Mouse (Mus musculus) hindbrain, embryonic 11.5 days (tissue): ENCODE measurements around the gene Sprr2h. TPM values are rescaled to one million over a fixed set of nuclear protein-coding genes. Genes with fewer than 3 reads are reported as not detected.

Source experiments
- ATAC-seq: fragments of 200-750 bp; cut with Nextera tagmentation; 2 replicates; pipeline ENCODE4 v1.8.0; 2017; ENCODE audit warnings: mild to moderate bottlenecking, moderate TSS enrichment, moderate library complexity; ENCODE audit not compliant: low FRiP score
- DNase-seq: peaks from one replicate; pipeline ENCODE4 v3.0.0-alpha.2; 2015; ENCODE audit warnings: low spot score
- H3K27ac ChIP-seq: fragments of 300-500 bp; sonication (generic); 2 replicates; pipeline ENCODE4 v1.5.1; 2014; ENCODE audit warnings: mild to moderate bottlenecking, low read depth, low read length
- H3K27me3 ChIP-seq: fragments of 300-500 bp; sonication (generic); 2 replicates; pipeline ENCODE4 v1.6.1; 2014; ENCODE audit warnings: mild to moderate bottlenecking, low read length, moderate library complexity, mixed read lengths; ENCODE audit not compliant: control insufficient read depth, insufficient read depth
- H3K36me3 ChIP-seq: fragments of 300-500 bp; sonication (generic); 2 replicates; pipeline ENCODE4 v1.6.1; 2014; ENCODE audit warnings: mild to moderate bottlenecking, low read length, moderate library complexity, mixed read lengths; ENCODE audit not compliant: control insufficient read depth, insufficient read depth
- H3K4me1 ChIP-seq: fragments of 300-500 bp; sonication (generic); replicated peaks from 2 replicates; pipeline ENCODE4 v1.6.1; 2014; ENCODE audit warnings: low read length, mixed read lengths; ENCODE audit not compliant: control insufficient read depth, insufficient read depth
- H3K4me2 ChIP-seq: fragments of 300-500 bp; sonication (generic); replicated peaks from 2 replicates; pipeline ENCODE4 v1.6.1; 2014; ENCODE audit warnings: mild to moderate bottlenecking, low read depth, low read length
- H3K4me3 ChIP-seq: fragments of 300-500 bp; sonication (generic); 2 replicates; pipeline ENCODE4 v1.5.1; 2014; ENCODE audit warnings: low read depth, low read length
- H3K9ac ChIP-seq: fragments of 300-500 bp; sonication (generic); 2 replicates; pipeline ENCODE4 v1.6.1; 2014; ENCODE audit warnings: low read depth, low read length
- H3K9me3 ChIP-seq: fragments of 300-500 bp; sonication (generic); 2 replicates; pipeline ENCODE4 v1.6.1; 2016; ENCODE audit warnings: low read length; ENCODE audit not compliant: control insufficient read depth
- WGBS: fragments of 180-500 bp; shearing (Covaris S2); extraction: QIAGEN DNeasy Blood & Tissue Kit; methylation state at CpG from one replicate; pipeline ENCODE4 v1.1.7; 2014; 5-methylcytosine and 5-hydroxymethylcytosine counted together
- polyA plus RNA-seq: library from polyadenylated mRNA; unstranded; fragments of >200 nt; fragmentation: Nextera tagmentation; extraction: Ambion mirVana; gene quantifications from 2 replicates; pipeline ENCODE4 v1.2.1, GENCODE M21; 2014

The Sprr2h gene
- not detected in 2 replicates for polyA plus RNA-seq

GRCm38 (mm10) chr3:92385385-92385784, at the start of gene Sprr2h:
Gene Sprr2h (plus strand): TSS chr3:92385685.
- DNase-seq = no peak
- Histone ChIP-seq H3K9me3 (no peaks in the 10 kb centered on the region), H3K4me3 (no peak within 1 kb of the TSS), H3K27ac (no peak within 1 kb of the TSS), H3K36me3 (no peaks in the 10 kb centered on the region), H3K9ac (no peak within 1 kb of the TSS), H3K4me1 (no peaks in the 10 kb centered on the region), H3K4me2 (no peak within 1 kb of the TSS), H3K27me3 (no peaks in the 10 kb centered on the region)
- no peak for ATAC-seq
- 85% methylated on average over 1 of the region's 1 CpGs for WGBS

GRCm38 (mm10) chr3:92336278-92336677, 49.2 kb upstream of the Sprr2h start:
- no peak overlapping the region for H3K9ac ChIP-seq
- no peaks in the 10 kb centered on the region for H3K9me3 ChIP-seq
- H3K36me3 ChIP-seq = no peaks in the 10 kb centered on the region
- WGBS = 91% methylated on average over 1 of the region's 1 CpGs
- no peak overlapping the region for H3K27ac ChIP-seq
- DNase-seq (no peak), ATAC-seq (no peak)
- H3K4me1 ChIP-seq = no peaks in the 10 kb centered on the region
- no peak overlapping the region for H3K4me2 ChIP-seq
- H3K4me3 ChIP-seq = no peak overlapping the region
- H3K27me3 ChIP-seq = no peaks in the 10 kb centered on the region

GRCm38 (mm10) chr3:92338840-92339239, 46.6 kb upstream of the Sprr2h start, which contains the start of gene Sprr2d:
Gene Sprr2d (plus strand): TSS chr3:92339140.
- H3K4me3 ChIP-seq = no peak within 1 kb of the TSS
- no peaks in the 10 kb centered on the region for H3K27me3 ChIP-seq
- H3K9me3 ChIP-seq = no peaks in the 10 kb centered on the region
- 92% methylated on average over 5 of the region's 5 CpGs for WGBS
- no peak for ATAC-seq
- H3K27ac ChIP-seq = no peak within 1 kb of the TSS
- no peak within 1 kb of the TSS for H3K9ac ChIP-seq
- H3K36me3 ChIP-seq = no peaks in the 10 kb centered on the region
- H3K4me1 ChIP-seq = no peaks in the 10 kb centered on the region
- DNase-seq = no peak
- no peak within 1 kb of the TSS for H3K4me2 ChIP-seq

GRCm38 (mm10) chr3:92351843-92352242, 33.6 kb upstream of the Sprr2h start, which contains the start of gene Sprr2e:
Gene Sprr2e (plus strand): TSS chr3:92352143.
- no peaks in the 10 kb centered on the region for H3K9me3 ChIP-seq
- no peaks in the 10 kb centered on the region for H3K4me1 ChIP-seq
- WGBS = 94% methylated on average over 2 of the region's 2 CpGs
- no peak within 1 kb of the TSS for H3K4me2 ChIP-seq
- H3K27ac ChIP-seq = no peak within 1 kb of the TSS
- no peak within 1 kb of the TSS for H3K9ac ChIP-seq
- no peaks in the 10 kb centered on the region for H3K27me3 ChIP-seq
- no peak within 1 kb of the TSS for H3K4me3 ChIP-seq
- H3K36me3 ChIP-seq = no peaks in the 10 kb centered on the region
- DNase-seq (no peak), ATAC-seq (no peak)

- Histone ChIP-seq H3K4me1 (no peaks in the 10 kb centered on the region), H3K27ac (no peak overlapping the region), H3K9me3 (no peaks in the 10 kb centered on the region), H3K4me3 (no peak overlapping the region), H3K27me3 (no peaks in the 10 kb centered on the region), H3K36me3 (no peaks in the 10 kb centered on the region), H3K9ac (no peak overlapping the region), H3K4me2 (no peak overlapping the region)
- no peak for DNase-seq
- ATAC-seq = no peak
Measured at GRCm38 (mm10) chr3:92361619-92362018, 23.9 kb upstream of the Sprr2h start.

GRCm38 (mm10) chr3:92364887-92365286, 20.6 kb upstream of the Sprr2h start, which contains the start of gene Sprr2f:
Gene Sprr2f (plus strand): TSS chr3:92365187.
- no peaks in the 10 kb centered on the region for H3K4me1 ChIP-seq
- no peak within 1 kb of the TSS for H3K27ac ChIP-seq
- no peak within 1 kb of the TSS for H3K4me2 ChIP-seq
- 74% methylated on average over 3 of the region's 3 CpGs for WGBS
- H3K36me3 ChIP-seq = no peaks in the 10 kb centered on the region
- no peaks in the 10 kb centered on the region for H3K9me3 ChIP-seq
- no peaks in the 10 kb centered on the region for H3K27me3 ChIP-seq
- ATAC-seq (no peak), DNase-seq (no peak)
- H3K4me3 ChIP-seq = no peak within 1 kb of the TSS
- H3K9ac ChIP-seq = no peak within 1 kb of the TSS

GRCm38 (mm10) chr3:92373613-92374012, 11.9 kb upstream of the Sprr2h start:
- H3K27ac ChIP-seq = no peak overlapping the region
- H3K9ac ChIP-seq = no peak overlapping the region
- H3K4me2 ChIP-seq = no peak overlapping the region
- no peaks in the 10 kb centered on the region for H3K36me3 ChIP-seq
- no peaks in the 10 kb centered on the region for H3K27me3 ChIP-seq
- no peaks in the 10 kb centered on the region for H3K4me1 ChIP-seq
- WGBS = 77% methylated on average over 2 of the region's 2 CpGs
- H3K4me3 ChIP-seq = no peak overlapping the region
- no peak for DNase-seq
- no peak for ATAC-seq
- H3K9me3 ChIP-seq = no peaks in the 10 kb centered on the region

- no peak overlapping the region for H3K4me3 ChIP-seq
- no peak for DNase-seq
Measured at GRCm38 (mm10) chr3:92394301-92394700, 8.8 kb downstream of the Sprr2h start.

GRCm38 (mm10) chr3:92407691-92408090, 22.2 kb downstream of the Sprr2h start, which contains the start of gene Sprr2i:
Gene Sprr2i (plus strand): TSS chr3:92407991.
- no peak within 1 kb of the TSS for H3K4me2 ChIP-seq
- no peaks in the 10 kb centered on the region for H3K9me3 ChIP-seq
- ATAC-seq (no peak), DNase-seq (no peak)
- no peaks in the 10 kb centered on the region for H3K36me3 ChIP-seq
- no peaks in the 10 kb centered on the region for H3K27me3 ChIP-seq
- no peak within 1 kb of the TSS for H3K27ac ChIP-seq
- no peak within 1 kb of the TSS for H3K9ac ChIP-seq
- H3K4me1 ChIP-seq = no peaks in the 10 kb centered on the region
- no peak within 1 kb of the TSS for H3K4me3 ChIP-seq
- WGBS = 93% methylated on average over 2 of the region's 2 CpGs

More at GRCm38 (mm10) chr3:92394301-92394700, 8.8 kb downstream of the Sprr2h start:
- ATAC-seq = no peak
- no peak overlapping the region for H3K27ac ChIP-seq
- no peaks in the 10 kb centered on the region for H3K4me1 ChIP-seq
- no peaks in the 10 kb centered on the region for H3K36me3 ChIP-seq
- no peak overlapping the region for H3K4me2 ChIP-seq
- H3K27me3 ChIP-seq = no peaks in the 10 kb centered on the region
- no peaks in the 10 kb centered on the region for H3K9me3 ChIP-seq
- WGBS = 51% methylated on average over 1 of the region's 1 CpGs
- no peak overlapping the region for H3K9ac ChIP-seq
